Mouse (Mus musculus): Measurements from ENCODE around the gene Etd. TPM values are rescaled to one million over a fixed set of nuclear protein-coding genes. Genes with fewer than 3 reads are reported as not detected.

The Etd gene
- polyA plus RNA-seq (2017; shearing (Covaris generic)): not detected

GRCm38 (mm10) chrX:53434618-53435017, at the start of gene Etd:
Gene Etd (plus strand): TSS chrX:53434918.

Other genes with a start within 250 kb of the Etd start
- not detected for gene Plac1, start 194.8 kb upstream of the Etd start, polyA plus RNA-seq (2017; shearing (Covaris generic))
- gene Fam122b, start 165.1 kb upstream of the Etd start, polyA plus RNA-seq (2017; shearing (Covaris generic)): 1 to 10 TPM; 8.6 to 9.4 TPM
- not detected for gene Fam122c, start 161.5 kb upstream of the Etd start, polyA plus RNA-seq (2017; shearing (Covaris generic))
- 10 to 100 TPM; 16.9 to 20.1 TPM for gene Mospd1, start 64.4 kb upstream of the Etd start, polyA plus RNA-seq (2017; shearing (Covaris generic))
- gene Rtl8c, start 173.1 kb downstream of the Etd start, polyA plus RNA-seq (2017; shearing (Covaris generic)): 10 to 100 TPM; 20.3 to 21.8 TPM
- not detected for gene Gm14597, start 174.1 kb downstream of the Etd start, polyA plus RNA-seq (2017; shearing (Covaris generic))
- 10 to 100 TPM; 31.5 to 33.5 TPM for gene Rtl8a, start 208.8 kb downstream of the Etd start, polyA plus RNA-seq (2017; shearing (Covaris generic))
- 10 to 100 TPM; 23.3 to 29.3 TPM for gene Rtl8b, start 235.5 kb downstream of the Etd start, polyA plus RNA-seq (2017; shearing (Covaris generic))